Mouse (Mus musculus) heart, postnatal 10 days (tissue): Measurements from ENCODE around the gene Sele. TPM values are rescaled to one million over a fixed set of nuclear protein-coding genes. Genes with fewer than 3 reads are reported as not detected.
"Not testable (repeated sequence)": the region's sequence is repeated elsewhere in the genome, so short reads cannot be mapped to it uniquely, and the experiment has no call there.

ENCODE experiments used
- DNase-seq, 2 experiments: peaks; one replicate each; pipeline ENCODE4 v3.0.0; 2021
- intact Hi-C: fragments of 180-260 bp; cut with DNase I; formaldehyde crosslinking; loops from one replicate; pipeline ENCODE4 v1.15.1; 2025
- total RNA-seq, 2 experiments: library from RNA; stranded (reverse); gene quantifications; 2 replicates each; pipeline ENCODE4 v1.2.3; 2021

Sele gene
- total RNA-seq = 1 to 10 TPM; 2.3 to 3.6 TPM

DNA sequence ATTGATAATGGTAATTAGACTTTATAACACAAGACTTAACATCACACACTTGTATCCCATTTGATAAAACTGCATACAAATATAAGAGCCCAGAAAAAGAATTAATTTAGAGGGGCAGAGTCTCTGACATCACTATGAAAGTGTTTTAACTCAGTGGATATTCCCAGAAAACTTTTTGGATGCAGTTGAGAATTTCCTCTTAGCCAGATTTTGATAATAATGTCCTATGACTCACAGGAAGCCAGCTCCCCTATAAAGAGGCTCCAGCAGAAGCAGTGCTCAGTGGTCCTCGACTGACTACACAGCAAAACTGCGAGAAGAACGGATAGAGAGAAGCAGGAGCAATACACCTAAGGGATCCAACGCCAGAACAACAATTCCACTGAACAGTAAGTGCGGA, at the start of gene Sele:
Sele (plus strand) TSS at position 301 of the 400 bp plus-strand sequence.
- peak; percentile 15 to 24 for DNase-seq
- intact Hi-C loops = no loop called here

DNA sequence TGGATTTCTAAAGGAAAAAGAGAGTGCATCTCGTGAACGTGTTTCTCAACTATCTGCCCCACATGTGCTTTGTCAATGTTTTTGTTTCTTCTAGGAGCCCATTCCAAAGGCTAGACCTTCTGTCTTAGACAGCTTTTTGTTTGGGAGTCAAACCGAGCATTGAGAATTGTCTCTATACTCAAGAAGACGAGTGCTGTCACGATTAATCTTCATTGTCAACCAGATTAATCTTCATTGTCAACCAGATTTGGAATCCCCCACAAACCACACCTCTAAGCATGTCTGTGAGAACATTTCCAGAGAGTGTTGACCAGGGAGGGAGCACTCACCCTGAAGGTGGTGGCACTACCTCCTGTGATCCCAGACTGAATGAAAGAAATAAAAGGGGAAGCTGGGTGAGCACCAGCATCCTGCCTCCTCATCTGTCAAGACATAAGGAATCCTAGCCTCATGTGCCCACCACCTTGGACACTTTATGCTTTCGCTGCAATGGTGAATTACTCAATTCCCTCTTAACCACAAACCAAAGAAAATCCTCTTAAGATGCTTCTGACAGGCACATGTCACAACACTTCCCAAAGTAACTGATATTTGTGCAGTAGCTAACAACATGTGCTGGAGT, 46.1 kb upstream of the Sele start:
- intact Hi-C loops = no loop called here
- DNase-seq = no peak

- no peak for DNase-seq
- intact Hi-C loops = no loop called here
These were observed 43.7 kb upstream of the Sele start for GRCm38 (mm10) chr1:164004311-164004710.

DNA sequence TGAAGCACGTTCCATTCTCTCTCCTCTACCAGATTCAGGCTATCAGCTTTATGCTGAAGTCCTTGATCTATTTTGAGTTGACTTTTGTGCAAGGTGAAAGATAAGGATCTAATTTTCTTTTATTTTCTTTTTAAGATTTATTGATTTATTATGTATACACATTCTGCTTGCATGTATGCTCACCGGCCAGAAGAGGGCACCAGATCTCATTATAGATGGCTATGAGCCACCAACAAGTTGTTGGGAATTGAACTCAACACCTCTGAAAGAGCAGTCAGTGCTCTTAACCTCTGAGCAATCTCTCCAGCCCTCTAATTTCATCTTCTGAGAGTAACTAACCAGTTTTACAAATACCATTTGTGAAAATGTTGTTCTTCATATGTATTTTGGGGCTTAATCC, 38.8 kb upstream of the Sele start:
- intact Hi-C loops = loop anchor here (1.0 kb wide), 1 partner anchor 175 kb away; no protein-coding TSS in a partner anchor
- DNase-seq = peak; percentile 7 to 47

GRCm38 (mm10) chr1:164014616-164015015, 33.4 kb upstream of the Sele start:
- intact Hi-C loops = no loop called here

GRCm38 (mm10) chr1:164018221-164018896, 29.7 kb upstream of the Sele start:
- DNase-seq = no peak
- intact Hi-C loops = no loop called here

More at GRCm38 (mm10) chr1:164014616-164015015, 33.4 kb upstream of the Sele start:
- no peak for DNase-seq

DNA sequence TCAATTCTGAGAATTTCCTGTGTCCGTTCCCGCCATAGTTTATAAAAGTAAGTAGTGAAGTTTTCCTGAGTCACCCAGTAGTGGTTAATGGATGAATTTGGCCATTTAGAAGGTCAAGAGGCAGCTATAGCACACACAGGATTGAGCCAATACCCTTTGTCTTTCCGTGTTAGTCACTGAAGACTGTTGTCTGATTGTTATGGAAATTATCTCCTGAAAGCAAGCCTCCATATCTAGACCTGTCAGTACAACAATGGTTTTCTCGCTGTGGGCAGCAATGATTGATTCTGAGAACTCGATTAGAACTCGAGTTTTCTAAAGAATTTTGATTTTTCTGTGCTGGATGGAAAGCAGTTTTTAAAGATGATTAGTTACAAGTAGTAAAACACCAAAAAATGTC, 28.2 kb upstream of the Sele start:
- intact Hi-C loops = no loop called here
- DNase-seq = no peak

GRCm38 (mm10) chr1:164020746-164021145, 27.3 kb upstream of the Sele start:
- intact Hi-C loops, DNase-seq: not testable (repeated sequence)

- intact Hi-C loops, DNase-seq: not testable (repeated sequence)
These were observed 25.9 kb upstream of the Sele start for GRCm38 (mm10) chr1:164022106-164022505.

GRCm38 (mm10) chr1:164025685-164026084, 22.3 kb upstream of the Sele start:
- intact Hi-C loops = no loop called here
- no peak for DNase-seq

DNA sequence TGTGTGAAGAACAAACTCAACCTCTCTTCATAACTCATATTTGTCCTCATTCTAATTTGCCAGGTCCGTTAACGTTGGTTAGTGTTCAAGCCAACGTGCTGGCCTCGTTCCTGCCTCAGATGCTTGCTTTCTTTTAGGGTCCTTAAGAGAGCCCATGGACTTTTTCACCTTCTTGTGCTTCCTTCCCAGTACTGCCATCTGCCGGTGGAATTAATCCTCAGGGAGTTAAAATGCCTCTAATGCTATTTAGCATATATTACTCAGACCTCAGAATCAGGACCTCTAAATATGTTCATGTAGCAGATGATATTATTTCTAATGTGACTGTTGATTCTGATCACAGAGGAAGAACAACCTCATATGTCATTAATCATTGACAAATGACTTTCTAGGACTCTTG, 20.6 kb upstream of the Sele start:
- peak in 1 of 2 experiments; percentile 8 for DNase-seq
- intact Hi-C loops = no loop called here

DNA sequence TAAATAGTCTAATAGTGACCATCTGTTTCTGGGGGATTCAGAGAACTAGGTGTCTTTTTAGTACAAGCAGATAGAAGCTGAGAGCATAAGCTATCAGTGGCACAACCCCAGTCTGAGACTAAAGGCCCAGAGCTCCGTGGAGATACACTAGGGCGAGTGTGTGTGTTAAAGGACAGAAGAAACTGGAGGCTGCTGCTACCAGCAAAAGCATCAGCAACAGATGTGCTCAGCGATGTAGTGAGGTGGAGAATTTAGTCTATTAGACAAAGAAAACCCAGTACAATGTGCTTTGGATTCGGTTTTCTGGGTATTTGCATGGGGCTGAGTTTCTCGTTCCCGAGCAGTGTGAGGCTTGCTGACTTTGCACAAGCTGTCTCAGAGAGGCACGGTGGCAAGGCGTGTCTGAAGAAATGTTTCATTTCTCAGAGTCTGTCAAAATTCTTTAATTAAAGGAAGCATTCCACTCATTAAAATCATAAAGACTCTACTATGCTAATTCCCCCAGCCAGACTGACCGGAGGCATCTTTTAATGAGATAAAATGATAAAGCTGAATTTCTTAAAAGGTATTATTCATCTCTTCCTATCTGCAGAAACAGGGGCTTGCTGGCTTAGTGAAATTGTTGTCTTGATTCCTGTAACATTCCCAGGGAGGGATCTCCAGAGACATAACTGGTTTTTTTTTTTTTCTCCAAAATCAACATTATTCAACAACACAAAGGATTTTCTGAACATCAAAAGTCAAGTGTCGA, 7.5 kb upstream of the Sele start:
- intact Hi-C loops = no loop called here
- no peak for DNase-seq

DNA sequence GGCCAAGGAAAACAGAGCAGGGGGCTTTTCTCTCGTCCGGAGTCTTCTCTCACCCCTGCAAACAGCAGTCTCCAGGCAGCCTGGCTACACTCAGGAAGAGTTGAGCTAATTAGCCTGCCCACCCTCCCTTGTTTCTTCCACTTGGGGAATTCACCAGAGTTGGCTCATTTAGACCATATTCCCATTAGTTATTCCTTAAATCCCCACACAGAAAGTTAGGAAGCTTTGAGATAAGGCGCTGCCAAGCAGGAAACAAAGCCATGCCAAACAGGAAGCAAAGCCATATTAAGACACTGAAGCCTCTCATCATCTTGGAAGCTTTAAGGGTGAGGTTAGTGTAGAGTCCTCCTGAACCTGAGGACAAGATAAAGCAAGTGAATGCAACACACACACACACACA, 4.5 kb upstream of the Sele start:
- peak; percentile 71 to 76 for DNase-seq
- intact Hi-C loops = no loop called here

- DNase-seq = no peak
- intact Hi-C loops = no loop called here
These were observed 5.5 kb downstream of the Sele start for GRCm38 (mm10) chr1:164053561-164053960.

DNA sequence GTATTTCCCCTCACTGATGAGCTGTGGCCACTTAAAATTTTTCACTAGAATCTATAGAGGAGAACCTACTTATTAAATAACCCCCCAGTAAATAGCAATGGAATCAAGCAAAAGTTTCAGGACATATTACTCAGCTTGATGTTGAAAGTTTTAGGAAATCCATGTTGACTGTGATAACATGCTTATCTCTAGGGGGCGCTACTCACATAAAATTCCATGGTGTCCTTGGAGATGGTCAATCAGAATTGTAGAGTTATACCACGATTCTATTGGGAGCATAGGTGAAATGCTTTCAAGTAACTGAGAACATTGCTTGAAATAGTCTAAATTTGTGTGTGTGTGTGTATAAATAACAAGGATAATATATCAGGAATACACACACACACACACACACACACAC, 6.8 kb downstream of the Sele start:
- no peak for DNase-seq
- intact Hi-C loops = no loop called here

DNA sequence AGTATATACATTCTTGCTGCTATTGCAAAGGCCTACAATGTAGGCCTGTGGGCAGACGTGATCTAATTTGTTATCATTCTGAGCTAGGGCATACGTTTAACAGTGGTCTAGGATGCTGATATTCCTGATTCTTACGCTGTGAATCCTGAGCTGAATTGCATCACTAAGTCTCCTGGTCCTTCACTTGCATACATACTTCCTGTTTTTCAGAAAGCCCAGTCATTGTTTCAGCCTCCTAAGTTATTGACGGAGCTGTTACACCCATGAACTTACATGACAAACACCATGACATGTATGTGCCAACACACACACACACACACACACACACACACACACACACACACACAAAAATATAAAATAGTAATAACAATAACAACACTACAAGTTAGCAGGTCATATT, 12.0 kb downstream of the Sele start:
- intact Hi-C loops = no loop called here
- no peak for DNase-seq

GRCm38 (mm10) chr1:164061278-164061677, 13.2 kb downstream of the Sele start:
- intact Hi-C loops = loop anchor here (1.0 kb wide), 1 partner anchor 77 kb away; no protein-coding TSS in a partner anchor

DNA sequence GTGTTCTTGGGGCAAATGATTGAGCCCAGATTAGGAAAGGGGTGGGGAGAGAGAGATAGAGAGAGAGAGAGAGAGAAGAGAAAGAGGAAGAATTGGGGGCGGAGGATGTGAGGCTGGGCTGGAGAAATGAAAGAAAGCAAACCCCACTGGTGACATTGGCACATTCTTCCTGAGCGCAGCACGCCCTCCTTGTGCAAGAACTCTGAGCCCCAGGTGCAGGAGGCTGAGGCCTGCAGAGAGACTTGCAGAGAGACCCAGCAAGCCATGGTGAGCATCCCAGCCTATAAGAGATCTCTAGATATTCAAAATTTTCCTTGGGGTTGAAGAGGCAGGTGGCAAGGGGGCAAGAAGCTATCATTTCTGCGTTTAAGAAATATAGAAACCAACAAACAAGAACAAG, 13.9 kb downstream of the Sele start, which contains the start of gene Sell:
Sell (plus strand) TSS at position 58 of the 400 bp plus-strand sequence.
- DNase-seq = no peak
- intact Hi-C loops = loop anchor here (1.0 kb wide), 1 partner anchor 76 kb away; no protein-coding TSS in a partner anchor

More at GRCm38 (mm10) chr1:164061278-164061677, 13.2 kb downstream of the Sele start:
- peak; percentile 38 to 54 for DNase-seq

DNA sequence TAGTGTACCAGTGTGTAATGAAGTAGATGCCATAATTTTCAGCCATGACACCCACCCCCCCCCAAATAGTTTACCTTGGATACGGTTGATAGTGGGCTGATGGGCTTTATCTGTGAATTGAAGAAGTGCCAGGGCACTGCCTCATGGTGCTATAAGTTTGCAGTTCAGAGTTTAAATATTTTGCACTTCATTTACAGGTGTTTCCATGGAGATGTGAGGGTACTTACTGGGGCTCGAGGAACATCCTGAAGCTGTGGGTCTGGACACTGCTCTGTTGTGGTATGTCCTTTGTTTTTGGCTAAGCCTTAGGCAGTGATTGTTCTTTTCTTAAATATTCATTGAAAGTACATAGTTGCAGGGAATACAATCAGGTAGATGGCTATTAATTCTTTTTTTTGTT, 14.8 kb downstream of the Sele start:
- intact Hi-C loops = no loop called here
- no peak for DNase-seq

- intact Hi-C loops = no loop called here
- DNase-seq = no peak
These were observed 15.7 kb downstream of the Sele start for GRCm38 (mm10) chr1:164063745-164064144.

DNA sequence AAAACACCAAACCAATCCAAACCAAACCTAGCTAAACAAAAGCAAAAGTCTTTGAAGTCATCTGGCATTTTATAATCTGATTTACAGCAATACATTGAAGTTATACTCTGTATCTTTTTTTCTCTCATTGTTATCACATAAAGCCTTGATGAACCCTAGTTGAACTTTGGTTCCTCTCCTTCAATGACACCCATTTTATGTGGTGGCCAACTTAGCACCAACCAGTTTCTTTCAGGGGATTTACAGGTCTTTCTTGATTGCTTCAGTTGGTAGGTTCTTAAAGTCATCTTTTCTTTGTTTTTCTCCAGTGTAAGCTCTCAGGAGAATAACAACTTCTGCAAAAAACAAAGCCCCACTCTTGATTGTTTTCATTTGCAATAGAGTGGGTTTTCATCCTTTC, 21.2 kb downstream of the Sele start:
- DNase-seq = no peak
- intact Hi-C loops = no loop called here
